Mouse (Mus musculus): ENCODE results near the gene Tuba4a.

- TF ChIP-seq CTCF (IDR thresholded peaks at IDR 0.05; ENCODE audit: borderline replicate concordance, insufficient read depth, low read depth, low read length): no peak
- no peak for TF ChIP-seq POLR2A (IDR thresholded peaks at IDR 0.05; ENCODE audit: borderline replicate concordance, insufficient read depth, low read length)
Observed at GRCm38 (mm10) chr1:75222926-75223325, 3.3 kb upstream of the Tuba4a start.
